Mouse (Mus musculus) embryonic fibroblast, embryonic 13.5 days (primary cell): ENCODE data around the gene Snca.

Experiments
- CTCF ChIP-seq: IDR thresholded peaks from 2 replicates; pipeline ENCODE4 v1.5.1; 2011; ENCODE audit warnings: mild to moderate bottlenecking, control low read depth, low read length, moderate library complexity, borderline replicate concordance; ENCODE audit not compliant: insufficient read depth
- POLR2A ChIP-seq: IDR thresholded peaks from 2 replicates; pipeline ENCODE4 v1.6.1; 2011; ENCODE audit warnings: low read depth, mild to moderate bottlenecking, control low read depth, low read length, moderate library complexity

- TF ChIP-seq CTCF (no peak), POLR2A (no peak)
Measured at GRCm38 (mm10) chr6:60761710-60762109, 67.9 kb downstream of the Snca start.
